Mouse (Mus musculus) frontal cortex, adult (tissue): ENCODE measurements around the gene Ipo13.

ENCODE experiments used
- ATAC-seq: cut with Nextera tagmentation; 2 replicates; pipeline ENCODE4 v1.9.2; 2017; ENCODE audit warnings: mild to moderate bottlenecking, moderate library complexity, mixed read lengths; ENCODE audit not compliant: low TSS enrichment

Gene Ipo13

GRCm38 (mm10) chr4:117914591-117915442 lies at the start of gene Ipo13:
Gene Ipo13 (minus strand): TSS chr4:117914999.
- ATAC-seq: peak; percentile 85

DNA sequence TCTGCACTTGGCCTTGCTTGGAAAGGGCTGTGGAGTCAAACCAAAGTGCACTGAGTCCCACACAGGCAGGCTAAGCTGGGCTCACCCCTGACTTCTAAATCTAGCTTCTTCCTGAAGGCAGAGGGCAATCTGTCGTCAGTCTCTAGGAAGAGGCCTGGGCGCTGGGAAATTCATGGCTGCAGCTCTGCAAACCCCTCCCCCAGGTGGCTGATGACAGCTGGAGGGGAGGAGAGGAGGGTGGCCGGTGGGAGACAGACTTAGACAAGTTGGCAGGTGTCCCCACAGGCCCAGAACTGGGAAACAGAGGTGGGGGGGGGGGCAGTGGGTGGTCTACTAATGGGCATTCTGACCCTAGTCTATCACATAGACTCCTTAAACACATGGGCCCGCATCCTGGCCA lies 42.7 kb upstream of the Ipo13 start:
- ATAC-seq: no peak

DNA sequence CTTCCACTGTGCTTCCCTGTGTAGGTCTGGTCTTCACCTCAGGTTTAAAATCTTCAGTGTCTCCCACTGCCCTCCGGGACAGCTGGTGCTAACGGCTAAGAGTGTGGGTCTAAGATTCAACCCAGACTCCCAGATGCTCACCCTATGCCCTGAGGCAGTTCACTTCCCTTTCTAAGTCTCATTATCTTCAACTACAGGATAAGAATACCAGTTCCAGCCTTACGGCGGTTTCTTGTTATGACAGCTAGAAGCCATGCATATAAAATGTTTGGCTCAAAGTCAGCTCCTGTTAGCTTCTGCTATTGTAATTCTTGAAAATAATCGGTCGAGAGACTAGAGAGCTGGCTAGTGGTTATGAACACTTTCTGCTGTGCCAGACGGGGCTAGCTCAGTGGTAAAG lies 32.7 kb upstream of the Ipo13 start:
- ATAC-seq: peak; percentile 55

GRCm38 (mm10) chr4:117946639-117947305 lies 32.0 kb upstream of the Ipo13 start:
- ATAC-seq: peak; percentile 70; the same call in 1 of the 2 replicates

GRCm38 (mm10) chr4:117943317-117943716 lies 28.5 kb upstream of the Ipo13 start:
- no peak for ATAC-seq

DNA sequence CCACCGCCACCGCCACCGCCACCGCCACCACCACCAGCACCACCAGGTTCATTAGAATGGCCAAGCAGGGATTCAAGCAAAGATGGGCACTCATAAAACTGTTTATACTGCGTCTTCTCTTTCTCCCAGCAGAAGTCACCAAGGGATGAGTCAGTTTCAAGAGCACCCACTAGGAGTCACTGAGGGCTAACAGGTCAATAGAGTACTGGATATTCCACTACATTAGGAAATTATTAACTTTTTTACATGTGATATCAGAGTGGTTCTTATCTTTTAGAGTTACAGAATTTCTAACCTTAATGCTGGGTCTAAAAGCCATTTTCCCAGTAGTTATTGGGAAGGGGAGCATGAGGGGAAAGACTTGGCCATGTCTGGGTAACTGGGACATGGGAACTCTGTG lies 22.2 kb upstream of the Ipo13 start:
- ATAC-seq: no peak

- ATAC-seq: no peak
Observed at GRCm38 (mm10) chr4:117934081-117934480, 19.3 kb upstream of the Ipo13 start.

- ATAC-seq: no peak
Observed at GRCm38 (mm10) chr4:117933248-117933647, 18.4 kb upstream of the Ipo13 start.

DNA sequence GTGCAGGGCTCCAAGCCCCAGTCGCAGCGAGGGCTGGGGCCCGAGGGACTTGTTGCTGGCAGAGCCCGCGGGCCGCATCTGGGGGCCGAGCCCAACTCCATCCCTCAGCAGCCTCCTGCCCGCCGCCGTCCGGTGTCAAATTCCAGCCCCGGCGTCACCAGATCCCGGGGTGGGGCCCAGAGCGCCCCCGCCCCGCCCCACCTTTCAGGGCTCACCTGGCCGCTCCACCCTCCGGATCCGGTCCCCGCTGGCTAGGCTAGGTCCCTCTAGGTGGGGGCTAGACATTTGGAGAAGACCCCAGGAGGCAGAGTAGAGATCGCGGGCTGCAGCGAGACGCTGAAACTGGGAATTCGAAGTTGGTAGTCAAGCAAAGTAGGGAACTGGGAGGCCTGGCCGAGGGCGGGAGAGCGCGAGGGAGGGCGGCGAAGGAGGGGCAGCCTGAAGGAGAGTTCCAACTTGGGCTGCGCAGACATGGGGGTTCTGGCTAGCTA lies 14.6 kb upstream of the Ipo13 start, which contains the start of gene Artn:
Artn (minus strand) TSS at position 373 of the 491 bp plus-strand sequence.
- ATAC-seq: no peak

- peak; percentile 69; the same call in 1 of the 2 replicates for ATAC-seq
Observed at GRCm38 (mm10) chr4:117928699-117929241, 14.0 kb upstream of the Ipo13 start.

DNA sequence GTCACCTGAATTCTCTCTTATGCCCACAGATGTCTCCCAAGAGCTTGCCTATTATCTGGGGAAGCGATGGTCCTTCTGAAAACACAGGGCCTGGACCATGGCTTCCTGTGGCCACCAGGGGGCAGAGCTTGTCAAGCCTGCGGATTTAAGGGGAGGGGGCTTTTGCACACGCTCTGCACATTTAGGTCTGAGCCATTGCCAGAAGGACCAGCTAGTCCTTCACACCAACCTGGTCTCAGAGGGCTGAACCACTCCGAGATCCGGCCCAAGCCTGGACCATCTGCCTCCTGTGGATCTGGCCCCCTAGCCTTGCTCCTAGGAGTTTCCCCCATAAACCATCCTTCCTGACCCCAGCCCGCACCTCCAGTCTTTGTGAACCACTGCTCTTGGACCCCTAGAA lies 13.4 kb upstream of the Ipo13 start:
- ATAC-seq: 0 out of 2 replicates have a peak, but pooled peaks have one; percentile 47

DNA sequence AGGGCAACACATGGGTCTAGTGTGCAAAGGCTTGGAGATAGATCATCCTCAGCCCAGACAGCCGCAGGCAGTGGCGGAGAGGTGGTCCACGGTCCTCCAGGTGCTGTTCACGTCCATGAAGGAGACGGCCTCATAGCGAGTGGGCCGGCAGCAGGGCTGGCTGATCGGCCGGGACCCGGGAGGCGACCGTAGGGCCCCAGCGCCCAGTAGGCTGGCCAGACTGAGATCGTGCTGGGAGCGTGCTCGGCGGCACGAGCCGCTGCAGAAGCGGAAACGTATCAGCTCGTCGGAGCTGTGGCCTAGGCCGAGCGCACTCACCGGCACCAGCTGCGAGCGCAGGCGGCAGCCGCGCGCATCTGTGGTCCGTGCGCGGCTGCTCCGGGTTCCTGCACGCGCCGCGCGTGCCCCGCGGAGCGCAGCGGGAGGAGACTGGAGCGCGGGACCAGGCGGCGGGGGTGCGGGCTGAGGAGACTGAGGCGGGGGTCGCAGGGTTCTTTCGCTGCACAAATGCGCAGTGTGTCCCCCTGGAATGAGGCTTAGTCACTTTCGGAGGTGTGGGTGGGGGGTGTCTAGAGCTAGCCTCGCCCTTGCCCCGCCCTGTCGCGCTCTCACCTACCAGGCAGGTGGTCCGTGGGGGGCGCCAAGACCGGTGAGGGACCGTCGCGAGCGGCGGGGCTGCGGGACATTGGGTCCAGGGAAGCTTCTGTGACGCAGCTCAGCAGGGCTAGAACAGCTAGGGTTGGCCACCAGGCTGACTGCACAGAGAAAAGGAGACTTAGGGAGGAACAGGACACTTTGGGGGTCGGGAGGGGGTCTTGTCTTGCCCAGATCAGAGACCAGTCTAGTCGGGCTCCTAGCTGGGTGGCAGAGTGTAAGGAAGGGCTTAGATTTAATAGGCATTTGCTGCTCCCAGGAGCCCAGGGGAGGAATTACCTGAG lies 12.0 kb upstream of the Ipo13 start:
- ATAC-seq: peak; percentile 68

DNA sequence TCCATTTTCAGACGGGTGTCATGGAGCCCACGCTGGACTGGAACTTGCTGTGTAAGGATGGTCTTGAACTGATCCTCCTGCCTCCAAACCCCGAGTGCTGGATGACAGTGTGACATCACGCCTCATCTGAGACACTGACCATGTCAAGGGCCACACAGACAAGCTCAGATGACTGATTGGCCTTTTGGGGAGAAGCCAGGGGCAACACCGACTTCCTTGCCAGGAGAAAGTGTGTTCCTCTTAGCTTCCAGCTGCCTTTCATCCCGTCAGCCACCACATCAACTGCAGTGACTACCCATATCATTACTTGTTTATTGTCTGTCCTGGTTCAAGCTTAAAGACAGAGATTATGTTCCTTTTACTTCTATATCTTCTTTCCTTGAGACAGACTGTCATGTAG lies 10.1 kb upstream of the Ipo13 start:
- ATAC-seq: no peak

GRCm38 (mm10) chr4:117923450-117923849 lies 8.7 kb upstream of the Ipo13 start:
- ATAC-seq: no peak

- no peak for ATAC-seq
Observed at GRCm38 (mm10) chr4:117921358-117921757, 6.6 kb upstream of the Ipo13 start.

- ATAC-seq: no peak
Observed at GRCm38 (mm10) chr4:117918762-117919161, 4.0 kb upstream of the Ipo13 start.

DNA sequence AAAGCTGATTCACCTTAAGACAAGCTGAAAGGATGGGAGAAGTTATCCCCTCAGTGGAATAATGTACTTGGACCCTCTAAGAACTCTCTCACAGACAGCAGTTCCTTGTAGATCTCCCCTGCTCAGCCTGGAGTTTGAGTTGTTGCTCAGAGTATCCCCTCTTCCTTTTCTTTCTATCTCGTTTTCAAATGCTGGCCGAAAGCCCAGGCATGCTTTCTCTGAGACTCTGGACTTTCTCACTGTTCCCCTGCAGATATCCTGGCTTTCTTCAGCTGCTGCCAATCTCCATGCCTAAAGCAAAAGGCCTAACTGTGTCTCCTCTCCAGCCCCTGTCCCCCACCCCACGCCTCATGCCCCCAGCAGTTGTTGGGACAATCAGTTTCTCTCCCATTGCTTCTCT lies 3.5 kb upstream of the Ipo13 start:
- no peak for ATAC-seq

GRCm38 (mm10) chr4:117917847-117918246 lies 3.0 kb upstream of the Ipo13 start:
- no peak for ATAC-seq

DNA sequence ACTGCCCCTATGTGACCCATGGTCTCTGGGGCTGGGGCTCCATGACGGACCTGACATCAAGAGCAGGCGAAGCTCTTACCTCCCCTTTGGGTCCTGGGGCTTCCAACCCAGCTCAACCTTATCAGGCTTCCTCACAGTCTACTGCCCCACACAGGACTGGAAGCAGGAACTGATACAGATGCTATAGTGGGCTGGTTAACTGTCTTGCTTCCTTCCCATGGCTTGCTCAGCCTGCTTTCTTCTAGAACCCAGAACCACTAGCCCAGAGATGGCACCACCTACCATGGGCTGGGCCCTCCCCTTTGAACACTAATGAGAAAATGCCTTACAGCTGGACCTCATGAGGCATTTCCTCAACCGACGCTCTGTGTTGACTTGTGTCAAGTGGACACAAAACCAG lies 2.6 kb upstream of the Ipo13 start:
- no peak for ATAC-seq

GRCm38 (mm10) chr4:117916386-117916785 lies 1.6 kb upstream of the Ipo13 start:
- ATAC-seq: no peak

GRCm38 (mm10) chr4:117915489-117916105 lies 798 bp upstream of the Ipo13 start:
- peak; percentile 36; the same call in 1 of the 2 replicates for ATAC-seq
